Mouse (Mus musculus): ENCODE data around the gene Ago4. TPM values are rescaled to one million over a fixed set of nuclear protein-coding genes. Genes with fewer than 3 reads are reported as not detected.

Ago4 gene
- polyA plus RNA-seq, 2 experiments from 2014 or later = 0.09 TPM; not detected in 1

- no peak for ATAC-seq
These were observed 20.8 kb downstream of the Ago4 start for GRCm38 (mm10) chr4:126512308-126513066.

DNA sequence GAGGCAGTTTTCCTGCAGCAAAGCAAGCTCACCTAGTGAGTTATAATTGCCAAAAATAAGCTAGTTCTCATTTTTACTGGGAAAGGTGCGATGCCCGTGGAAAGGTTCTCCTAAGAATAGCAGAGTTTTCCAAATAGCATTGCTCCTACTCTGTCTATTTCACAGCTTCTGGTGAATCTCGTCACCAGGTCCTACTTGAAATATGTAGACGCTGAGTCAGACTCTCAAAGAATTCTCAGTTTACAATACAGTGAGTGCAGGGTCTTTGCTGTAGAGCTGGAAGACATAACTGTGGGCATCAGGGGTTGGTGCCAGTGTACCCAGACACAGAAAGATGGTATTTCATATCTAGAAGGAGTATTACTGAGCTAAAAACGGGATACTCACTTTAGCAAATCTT lies 22.3 kb downstream of the Ago4 start:
- no peak for ATAC-seq

- ATAC-seq = no peak
These were observed 24.2 kb downstream of the Ago4 start for GRCm38 (mm10) chr4:126509072-126509471.

DNA sequence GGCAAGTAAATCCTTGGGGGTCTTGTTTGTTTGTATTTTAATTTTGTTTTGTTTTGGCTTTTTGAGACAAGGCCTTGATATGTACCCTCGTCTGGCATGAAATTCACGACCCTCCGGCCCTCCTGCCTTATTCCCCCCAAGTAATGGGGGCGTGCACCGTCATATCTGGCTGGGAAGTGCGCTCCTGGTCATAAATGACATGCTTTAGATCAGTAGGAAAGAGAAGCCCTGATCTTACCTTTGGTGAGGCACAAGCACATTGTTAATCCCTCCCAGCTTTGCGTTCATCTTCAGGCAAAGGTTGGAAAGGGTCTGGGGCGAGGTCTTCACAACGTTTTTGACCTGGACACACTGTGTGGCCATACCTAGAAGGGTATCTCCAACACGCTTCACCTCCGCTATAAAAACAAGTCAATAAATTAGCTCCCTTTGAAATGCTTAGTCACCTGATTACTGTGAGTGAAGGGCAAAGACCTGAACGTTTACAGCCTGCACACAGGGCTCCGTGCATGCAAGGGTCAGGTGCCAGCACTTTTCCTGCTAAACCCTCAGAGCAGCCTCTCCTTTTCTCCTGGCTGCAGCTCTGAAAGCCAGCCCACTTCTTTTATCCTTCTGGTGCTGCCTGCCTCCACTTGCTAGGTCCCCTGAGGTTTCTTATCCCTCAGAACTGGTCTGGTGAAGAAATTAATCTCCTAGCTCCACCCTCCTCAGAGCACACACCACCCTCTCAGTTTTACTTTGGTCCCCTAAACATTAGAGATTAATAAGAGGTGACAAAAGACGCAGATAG lies 25.0 kb downstream of the Ago4 start:
- ATAC-seq = no peak

DNA sequence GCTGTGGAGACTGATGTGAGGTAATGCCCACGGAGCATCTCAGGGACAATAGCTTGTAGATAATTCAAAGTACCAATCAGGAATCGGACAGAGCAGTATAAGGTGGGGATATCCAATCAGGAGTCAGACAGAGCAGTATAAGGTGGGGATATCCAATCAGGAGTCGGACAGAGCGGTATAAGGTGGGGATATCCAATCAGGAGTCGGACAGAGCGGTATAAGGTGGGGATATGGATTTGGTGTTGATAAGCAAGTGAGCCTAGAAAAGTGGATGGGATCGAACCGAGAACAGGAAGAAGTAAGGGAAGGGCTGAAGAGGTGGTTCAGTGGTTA lies 30.3 kb downstream of the Ago4 start:
- ATAC-seq = no peak

DNA sequence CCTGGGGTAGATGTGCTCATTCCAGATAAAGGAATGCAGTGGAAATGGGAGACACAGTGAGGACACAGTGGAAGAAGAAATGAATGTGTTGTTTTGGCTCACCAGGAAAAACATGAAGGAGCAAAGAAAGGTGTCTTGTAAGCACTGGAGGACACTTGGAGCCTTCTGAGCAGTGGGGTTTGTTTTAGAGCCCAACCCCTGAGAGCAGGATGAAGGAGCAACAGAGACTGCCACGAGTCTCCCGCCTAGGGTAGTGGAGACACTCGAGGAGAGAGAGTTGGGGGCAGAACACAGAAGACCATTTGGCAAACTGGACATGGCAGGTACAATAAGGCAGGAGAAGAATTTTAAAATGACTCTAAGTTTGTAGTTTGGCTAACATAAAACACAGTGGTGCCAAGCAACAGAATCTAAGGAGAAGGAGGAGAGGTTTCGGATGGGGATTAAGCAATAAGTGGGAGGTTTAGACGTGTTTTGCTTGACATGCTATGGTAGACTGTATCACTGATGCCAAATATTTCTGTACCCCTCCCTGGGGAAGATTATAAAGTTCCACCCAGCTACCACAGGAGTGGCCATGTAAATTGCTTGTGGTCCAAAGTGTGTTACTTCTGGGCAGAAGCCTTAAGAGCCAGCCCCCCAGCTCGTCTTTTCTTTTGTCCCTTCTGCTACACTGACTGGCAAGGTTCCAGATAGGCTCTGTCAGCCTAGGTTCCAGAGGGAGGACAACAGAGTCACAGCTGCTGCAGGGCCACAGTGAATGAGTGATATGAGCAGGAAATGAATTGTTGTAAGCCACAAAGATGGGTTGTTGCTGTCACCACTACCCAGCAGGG lies 30.9 kb downstream of the Ago4 start:
- no peak for ATAC-seq

GRCm38 (mm10) chr4:126498601-126499000 lies 34.7 kb downstream of the Ago4 start:
- ATAC-seq = no peak

DNA sequence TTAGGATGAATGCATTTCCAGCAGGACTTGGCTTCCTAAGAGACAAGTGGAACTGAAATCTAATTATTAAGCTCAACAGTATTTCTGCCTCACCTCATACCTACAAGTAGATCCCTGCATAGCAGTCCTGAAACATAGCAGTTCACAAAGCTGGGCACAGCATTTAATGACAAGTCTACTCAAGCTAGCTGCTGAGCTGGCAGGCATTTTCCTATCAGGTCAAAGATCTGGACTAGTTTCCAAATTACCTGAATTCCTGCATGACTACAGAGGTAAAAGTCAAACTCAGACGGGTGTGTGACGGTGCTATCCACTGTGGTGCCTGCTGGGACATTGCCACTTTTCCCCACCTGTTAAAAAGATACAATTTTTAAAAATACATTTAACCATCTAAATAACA lies 36.3 kb downstream of the Ago4 start:
- ATAC-seq = no peak

DNA sequence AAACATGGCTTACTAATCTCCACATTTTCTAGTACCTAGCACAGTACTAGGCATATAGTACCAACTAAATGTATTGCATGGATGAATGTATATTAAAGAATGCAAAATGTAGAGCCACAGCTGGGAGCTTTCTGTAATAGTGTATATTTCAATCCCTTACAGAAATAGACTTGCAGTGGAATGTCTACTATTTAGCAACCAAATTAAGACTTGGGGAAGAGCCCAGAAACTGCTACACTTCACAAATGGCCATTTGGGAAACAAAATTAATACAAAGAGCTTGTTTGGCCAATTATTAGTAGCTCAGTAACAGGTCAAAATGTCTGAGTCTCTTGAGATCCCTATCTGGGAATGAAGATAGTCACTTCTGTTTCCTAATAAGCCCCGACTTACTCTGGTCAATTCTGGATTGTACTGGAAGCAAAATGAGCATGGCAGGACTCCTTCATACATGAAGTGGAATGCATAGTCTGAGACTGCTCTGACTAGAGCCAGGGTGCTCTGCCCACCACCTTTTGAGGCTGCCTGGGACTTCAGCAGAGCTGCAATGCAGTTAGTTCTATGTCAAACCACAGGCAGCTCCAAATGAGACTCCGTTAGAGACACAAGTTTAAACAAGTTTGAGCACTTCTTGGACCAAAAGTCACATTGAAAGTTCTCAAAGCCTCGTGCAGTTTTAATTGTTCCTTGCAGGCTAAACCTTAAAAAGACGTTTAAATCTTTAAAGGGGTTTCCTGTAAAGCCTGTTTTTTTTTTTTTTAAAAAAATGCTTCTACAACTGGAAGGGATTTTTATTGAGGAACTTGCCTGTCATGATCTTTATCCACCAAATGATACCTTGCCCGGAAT lies 37.1 kb downstream of the Ago4 start:
- no peak for ATAC-seq

- ATAC-seq = no peak
These were observed 37.8 kb downstream of the Ago4 start for GRCm38 (mm10) chr4:126495453-126495852.

- ATAC-seq = no peak
These were observed 39.9 kb downstream of the Ago4 start for GRCm38 (mm10) chr4:126493416-126493815.

DNA sequence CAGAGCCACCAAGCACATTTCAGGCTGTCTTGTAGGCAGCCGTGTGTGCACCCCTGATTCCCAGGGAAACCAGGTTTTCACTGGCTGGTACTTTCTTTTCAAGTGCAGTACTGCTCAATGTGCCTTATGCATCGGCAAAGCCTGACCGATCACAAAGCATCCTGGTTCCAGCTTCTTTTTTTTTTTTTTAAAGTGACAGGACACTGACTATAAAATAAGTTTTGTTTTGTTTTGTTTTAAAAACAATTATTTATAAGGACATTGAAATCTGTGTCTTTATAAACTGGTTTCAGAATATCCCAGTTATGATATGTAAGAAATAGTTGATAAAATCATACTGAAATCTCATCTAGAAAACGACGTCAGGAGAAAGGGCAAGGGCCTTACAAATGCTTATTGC lies 41.3 kb downstream of the Ago4 start:
- no peak for ATAC-seq

DNA sequence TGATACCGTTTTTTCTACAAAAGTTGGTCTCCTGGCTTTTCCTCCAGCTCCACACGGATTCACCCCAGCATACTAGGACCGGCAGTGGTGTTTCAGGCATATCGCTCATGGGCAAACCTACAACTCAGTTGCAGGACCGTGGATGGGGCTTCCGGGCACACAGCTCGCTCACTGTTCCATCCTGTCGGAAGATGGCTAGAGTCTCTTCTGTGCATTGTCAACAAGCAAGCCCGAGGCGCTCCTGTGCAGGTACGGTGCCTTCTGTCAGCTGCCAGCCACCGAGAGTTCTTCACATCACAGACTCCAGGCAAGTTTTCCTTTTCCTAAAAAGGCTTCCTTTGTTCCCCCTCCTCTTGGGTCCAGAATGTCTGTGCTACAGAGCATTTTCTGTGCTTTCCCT lies 42.5 kb downstream of the Ago4 start:
- ATAC-seq = no peak

DNA sequence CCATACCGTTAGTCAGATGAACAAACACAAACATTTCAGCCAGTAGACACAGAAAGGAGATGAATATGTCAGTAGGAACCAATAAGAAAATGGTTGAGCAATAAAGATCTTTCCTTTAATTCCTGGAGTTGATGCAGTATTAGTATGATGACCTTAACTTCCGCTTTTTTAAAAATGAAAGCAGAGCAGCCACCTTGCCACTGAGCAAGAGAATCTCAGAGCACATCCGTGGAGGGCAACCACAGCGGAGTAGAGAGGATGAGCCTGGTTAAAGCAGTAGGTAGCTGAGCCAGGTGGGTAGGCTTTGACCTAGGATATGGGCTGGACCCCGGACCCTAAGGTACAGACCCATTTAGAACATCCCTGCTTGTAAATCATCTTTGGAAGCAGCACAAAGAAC lies 43.5 kb downstream of the Ago4 start:
- ATAC-seq = no peak

DNA sequence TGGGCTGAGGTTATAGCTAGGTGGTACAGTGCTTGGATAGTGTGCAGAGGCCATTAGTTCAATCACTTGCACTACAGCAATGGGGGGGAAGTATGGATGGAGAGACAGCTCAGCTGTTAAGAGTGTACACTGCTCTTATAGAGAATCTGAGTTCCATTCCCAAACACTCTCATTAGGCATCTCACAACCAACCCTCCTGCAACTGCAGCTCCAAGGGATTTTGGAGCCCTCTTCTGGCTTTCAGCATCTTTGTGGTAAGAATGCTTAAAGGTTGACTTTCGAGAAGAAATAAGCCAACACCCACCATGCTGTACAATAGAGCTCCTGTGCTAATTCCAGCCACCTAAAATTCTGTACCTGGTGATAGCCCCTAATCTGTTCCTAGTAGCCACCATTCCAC lies 47.1 kb downstream of the Ago4 start:
- ATAC-seq = no peak

DNA sequence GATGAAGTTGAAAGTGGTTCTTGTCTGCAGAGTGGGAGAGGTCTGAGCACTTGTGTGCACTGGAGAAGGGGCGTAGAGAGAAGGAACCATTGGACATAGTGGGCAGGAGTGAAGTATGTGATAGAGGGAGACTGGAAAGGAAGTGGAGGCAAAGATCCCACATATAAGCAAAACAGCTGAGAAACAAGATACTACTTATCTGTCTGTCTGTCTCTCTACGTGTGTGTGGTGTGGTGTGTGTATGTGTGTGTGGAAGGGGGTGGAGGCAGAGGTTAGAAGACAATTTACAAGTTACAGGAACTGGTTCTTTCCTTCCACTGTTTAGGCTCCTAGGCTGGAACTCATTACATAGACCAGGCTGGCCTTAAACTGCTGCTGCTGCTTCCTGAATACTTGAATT lies 48.2 kb downstream of the Ago4 start:
- ATAC-seq = no peak

GRCm38 (mm10) chr4:126483874-126484273 lies 49.4 kb downstream of the Ago4 start:
- no peak for ATAC-seq

DNA sequence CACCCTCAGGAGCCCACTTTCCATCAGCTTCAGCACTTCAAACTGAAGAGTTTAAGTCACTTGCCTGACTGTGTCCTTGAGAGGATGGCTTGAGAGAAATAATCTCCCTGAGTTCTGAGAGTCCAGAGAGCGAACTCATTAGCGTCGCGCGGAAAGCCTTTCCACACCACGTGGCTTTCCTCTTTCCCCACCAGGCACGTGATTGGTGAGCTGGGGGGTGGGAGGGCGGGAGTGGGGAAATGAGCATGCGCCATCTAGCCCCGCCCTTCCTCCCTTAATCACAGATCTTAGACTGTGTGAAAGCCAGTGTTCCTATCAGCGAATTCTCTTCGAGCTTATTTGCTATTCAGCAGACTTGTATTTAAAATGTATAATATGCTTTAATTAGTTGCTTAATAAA lies 50.3 kb downstream of the Ago4 start:
- ATAC-seq = no peak

DNA sequence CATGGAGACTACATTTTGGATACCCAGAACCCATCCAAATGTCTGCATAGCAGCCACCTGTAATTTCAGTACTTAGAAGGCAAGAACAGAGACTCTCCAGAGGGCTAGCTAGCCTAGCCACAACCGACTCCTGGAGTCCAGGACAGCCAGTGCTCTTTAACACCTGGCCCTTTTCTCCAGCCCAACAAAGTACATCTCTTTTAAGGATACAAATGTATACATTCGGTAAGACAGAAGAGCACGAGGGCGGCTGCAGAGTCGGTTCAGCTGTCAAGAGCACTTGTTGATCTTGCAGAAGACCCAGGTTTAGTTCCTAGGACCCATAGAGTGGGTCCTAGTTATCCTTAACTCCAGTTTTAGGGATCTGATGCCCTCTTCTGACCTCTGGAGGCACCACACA lies 51.8 kb downstream of the Ago4 start:
- no peak for ATAC-seq

DNA sequence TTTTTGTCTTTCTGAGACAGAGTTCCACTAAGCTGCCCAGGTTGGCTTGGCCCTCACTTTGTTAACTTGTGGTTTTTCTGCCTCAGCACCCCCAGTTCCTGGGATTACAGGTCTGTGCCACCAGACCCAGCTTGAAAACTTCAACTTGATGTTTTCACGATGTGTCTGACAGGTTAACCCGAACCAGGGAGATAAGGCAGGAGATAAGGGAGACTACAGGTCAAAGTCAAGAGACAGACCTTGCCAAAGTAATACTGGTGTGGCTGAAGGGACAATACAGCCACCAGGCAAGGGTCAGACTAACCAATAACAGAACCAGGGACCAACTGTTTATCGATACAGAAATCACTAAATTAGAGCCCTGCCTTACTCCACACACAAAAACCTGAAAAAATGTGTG lies 53.0 kb downstream of the Ago4 start:
- no peak for ATAC-seq

GRCm38 (mm10) chr4:126473031-126473430 lies 60.2 kb downstream of the Ago4 start:
- no peak for ATAC-seq

DNA sequence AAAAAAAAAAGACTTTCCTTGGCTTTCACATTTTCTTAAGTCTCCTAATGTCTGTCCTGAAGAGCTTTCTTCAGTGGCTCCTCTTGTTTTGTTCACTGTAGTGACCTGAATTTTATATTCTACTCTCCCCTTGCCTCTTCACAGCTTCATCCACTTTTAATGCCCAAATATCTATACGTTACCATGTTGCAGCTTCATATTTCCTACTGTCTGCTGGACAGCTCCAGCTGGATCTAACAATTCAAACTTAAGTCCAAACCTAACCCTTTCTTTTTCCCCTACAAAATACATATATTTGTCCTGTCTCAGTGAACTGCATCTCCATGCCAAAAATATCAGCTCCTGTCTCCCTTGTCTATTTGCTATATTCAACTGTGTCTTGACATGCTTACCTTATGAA lies 63.9 kb downstream of the Ago4 start:
- ATAC-seq = no peak

GRCm38 (mm10) chr4:126468925-126469324 lies 64.3 kb downstream of the Ago4 start:
- no peak for ATAC-seq
